Mouse (Mus musculus): ENCODE data around the gene Cd177.
"Not testable (repeated sequence)": the region's sequence is repeated elsewhere in the genome, so short reads cannot be mapped to it uniquely, and the experiment has no call there.

Gene Cd177

DNA sequence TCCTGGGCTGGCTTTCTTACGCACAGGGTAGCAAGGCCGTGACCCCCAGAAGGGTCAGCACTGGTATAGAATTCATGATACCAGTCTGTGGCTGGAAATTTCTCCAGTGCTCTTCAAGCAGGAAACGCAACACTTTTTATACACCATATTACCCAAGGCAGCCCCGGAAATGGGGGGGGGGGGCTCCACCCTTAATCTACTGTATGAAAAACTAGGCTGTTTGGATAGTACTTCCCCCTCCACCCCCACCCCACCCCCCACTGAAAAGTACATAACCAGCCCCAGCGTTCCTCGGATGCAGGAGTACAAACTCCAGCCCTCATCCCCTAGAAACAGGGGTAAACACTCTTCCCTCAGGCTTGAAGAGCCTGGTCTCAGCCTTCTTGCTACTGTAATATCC is at the start of gene Cd177:
Cd177 (minus strand) TSS at position 101 of the 400 bp plus-strand sequence.
- DNase-seq = no peak

DNA sequence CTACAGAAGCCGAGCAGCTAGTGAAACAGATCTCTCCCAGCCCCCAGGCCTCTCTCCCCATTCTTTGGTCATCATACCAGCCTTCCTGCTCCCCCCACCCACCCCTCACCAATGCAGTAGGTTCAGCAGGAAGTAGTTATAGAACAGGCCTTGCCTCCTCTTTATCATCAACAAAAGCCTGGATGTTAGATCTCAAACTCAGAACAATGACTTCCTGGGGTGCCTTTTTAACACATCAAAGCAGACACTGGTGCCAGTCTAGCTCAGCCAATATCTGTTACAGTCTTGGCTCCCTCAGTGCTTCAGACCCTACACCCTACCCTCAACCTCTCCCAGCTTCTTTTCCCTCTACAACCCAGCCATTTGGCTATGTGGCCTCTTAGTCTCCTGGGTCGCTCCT is 48.9 kb upstream of the Cd177 start:
- no peak for DNase-seq

DNA sequence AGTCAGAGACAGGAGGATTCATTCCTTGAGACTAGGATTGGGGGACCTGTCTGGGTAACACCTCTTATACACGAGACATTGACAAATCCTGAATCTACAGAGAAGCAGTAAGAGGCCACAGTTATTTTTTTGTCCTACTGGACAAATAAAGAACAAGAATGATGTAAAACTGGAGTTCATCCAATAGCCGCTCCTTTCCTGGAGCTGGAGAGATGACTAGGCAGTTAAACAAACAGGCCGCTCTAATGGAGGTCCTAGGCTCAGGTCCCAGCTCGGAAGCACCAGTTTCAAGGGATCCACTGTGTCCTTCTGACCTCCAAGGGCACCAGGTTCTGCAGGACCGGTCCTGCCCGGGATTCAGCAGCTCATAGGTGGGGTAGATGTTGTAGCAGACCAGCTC is 44.7 kb upstream of the Cd177 start:
- DNase-seq = no peak

DNA sequence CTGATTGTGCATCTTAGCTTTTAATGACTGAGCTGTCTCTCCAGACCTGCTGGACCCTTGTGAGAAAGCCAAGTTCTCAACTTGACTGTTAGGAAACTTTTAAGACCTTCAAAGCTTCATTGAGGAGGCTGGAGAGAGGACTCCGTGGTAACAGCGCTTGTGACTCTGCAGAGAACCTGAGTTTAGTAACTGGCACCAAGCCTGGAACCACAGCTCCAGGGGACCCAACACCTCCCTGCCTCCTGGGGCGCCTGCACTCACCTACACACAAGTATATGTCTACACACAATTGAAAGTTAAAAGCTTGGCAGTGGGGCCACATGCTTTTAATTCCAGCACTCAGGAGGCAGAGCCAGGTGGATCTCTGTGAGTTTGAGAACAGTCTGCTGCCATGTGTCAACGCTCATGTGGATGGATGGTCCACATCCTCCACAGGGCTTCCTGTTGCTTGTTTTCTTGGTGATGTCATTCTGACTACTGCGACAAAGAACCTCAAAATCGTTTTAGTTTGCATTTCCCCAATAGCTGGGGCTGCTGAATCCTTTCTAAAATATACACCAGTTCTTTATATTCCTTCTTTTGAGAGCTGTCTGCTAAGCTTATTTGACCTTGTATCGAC is 42.1 kb upstream of the Cd177 start:
- DNase-seq = no peak

DNA sequence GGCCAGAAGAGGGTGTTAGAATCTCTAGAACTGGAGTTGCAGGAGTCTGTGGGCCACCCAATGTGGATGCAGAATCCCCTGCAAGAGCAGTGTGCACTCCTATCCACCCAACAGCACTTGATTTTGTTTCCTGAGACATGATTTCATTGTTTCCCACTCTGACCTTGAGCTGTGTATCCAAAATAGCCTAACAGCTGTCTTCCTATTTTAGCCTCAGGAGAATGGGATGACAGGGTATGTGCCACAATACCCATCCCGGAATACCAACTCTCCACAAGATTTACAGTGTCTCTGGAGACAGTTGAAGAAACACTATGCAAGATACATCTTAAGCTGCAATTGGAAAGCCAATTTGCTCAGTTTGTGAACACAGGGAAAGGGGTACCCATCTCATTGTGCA is 37.8 kb upstream of the Cd177 start:
- DNase-seq = no peak

DNA sequence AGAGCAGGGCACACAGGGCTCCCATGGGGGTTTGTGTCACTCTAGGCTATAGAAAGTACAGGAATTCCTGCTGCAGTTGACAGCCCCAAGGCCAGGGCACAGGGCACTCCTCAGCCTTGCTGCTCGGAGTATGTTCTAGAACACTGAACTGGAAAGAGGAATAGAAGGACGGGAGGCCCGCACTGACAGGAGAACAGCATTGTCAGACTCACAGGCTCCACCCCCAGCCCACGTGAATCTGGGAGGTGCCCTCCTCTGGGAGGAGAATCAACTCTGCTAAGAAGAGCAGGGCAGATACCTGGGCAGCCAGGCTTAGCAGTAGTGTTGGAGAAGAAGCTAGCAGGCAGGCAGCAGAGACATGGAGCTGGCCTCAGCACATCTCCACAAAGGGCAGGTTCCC is 16.8 kb upstream of the Cd177 start, which contains the start of gene Ceacam10:
Ceacam10 (plus strand) TSS at position 289 of the 400 bp plus-strand sequence.
- DNase-seq = not testable (repeated sequence)

DNA sequence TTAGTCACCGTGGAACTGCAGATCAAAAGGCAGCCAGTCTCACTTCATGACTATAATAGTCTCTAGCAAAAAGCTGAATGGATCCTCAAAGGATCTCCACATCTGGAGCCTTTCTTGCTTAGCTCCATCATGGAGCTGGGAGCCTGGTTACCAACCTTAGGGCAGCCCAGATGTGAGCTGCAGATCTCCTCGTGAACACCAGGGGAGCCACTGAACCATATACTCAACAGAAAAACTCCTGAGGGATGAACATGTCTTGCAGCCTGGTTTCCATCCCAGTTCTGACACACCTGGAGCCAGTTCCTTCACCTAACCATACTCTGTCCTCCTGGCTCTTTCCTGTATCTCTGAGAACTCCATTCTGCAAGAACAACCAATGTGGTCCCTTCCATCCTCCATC is 16.0 kb upstream of the Cd177 start:
- no peak for DNase-seq

DNA sequence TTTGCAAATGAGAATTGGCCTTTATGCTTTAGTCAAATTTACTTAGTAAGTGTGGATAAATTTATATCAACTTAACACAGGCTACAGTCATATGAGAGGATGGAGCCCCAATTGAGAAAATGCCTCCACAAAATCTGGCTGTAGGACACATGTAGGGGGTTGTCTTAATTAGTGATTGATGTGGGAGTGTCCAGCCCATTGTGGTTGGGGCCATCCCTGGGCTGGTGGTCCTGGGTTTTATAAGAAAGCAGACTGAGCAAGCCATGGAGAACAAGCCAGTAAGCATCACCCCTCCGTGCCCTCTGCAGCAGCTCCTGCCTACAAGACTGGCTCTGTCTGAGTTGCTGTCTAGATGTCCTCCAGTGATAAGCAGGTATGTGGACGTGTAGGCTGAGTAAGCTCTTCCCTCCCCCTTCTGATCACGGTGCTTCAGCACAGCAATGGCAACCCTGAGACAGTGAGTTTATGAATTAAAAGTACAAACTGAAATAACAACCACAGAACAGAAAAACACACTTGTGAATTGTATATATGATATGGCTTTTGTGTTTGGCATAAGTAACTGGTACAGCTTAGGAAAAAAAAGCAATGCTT is 13.9 kb upstream of the Cd177 start:
- DNase-seq = no peak

DNA sequence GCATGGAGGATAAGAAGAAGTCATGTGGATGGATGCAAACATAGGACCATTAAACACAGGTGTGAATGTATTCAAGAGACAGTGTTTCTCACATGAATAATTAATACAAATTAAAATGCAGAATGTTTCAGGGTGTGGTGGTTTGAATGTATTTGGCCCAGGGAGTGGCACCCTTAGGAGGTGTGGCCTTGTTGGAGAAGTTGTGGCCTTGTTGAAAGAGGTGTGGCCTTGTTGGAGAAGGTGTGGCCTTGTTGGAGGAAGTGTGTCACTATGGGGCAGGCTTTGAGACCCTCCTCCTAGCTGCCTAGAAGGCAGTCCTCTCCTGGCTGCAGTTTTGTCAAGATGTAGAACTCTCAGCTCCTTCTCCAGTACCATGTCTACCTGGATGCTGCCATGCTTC is 11.2 kb upstream of the Cd177 start:
- DNase-seq = no peak

DNA sequence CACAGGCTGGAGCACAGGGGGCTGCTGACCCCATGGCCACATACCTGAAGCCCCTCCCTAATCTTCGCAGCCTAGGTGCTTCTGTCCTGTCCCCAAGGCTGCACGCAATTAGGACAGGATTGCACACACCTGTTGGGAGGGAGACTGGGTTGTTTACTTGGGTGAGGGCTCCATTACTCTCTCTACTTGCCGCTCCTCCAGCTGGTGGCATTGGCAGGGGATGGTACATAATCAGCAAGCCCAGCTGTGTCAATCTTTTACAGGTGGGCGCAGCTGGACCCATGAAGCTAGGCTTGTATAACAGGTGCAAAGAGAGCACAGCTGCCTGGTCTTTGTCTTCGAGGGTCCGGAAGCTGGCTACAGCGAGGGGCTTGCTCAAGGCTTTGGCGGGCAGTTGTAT is 2.5 kb upstream of the Cd177 start:
- DNase-seq = no peak

DNA sequence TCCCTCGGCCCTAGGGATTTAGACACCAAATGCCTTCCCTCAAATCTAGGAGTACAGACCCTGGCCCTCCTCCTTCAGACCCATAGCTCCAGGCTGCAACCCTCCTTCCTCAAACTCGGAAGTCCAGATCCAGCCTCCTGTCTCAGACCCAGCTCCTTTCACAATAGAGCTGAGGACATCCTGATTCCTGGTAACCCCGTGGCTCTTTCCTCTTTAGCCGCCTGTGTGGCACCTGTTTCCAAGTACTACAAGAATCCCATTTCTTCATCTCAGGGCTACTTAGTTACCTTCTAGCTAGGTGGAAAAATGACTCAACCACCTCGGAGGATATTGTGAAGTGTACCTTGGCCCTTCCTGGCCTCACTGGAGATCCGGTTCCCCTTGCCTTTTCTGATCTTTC is 1.1 kb upstream of the Cd177 start:
- no peak for DNase-seq

DNA sequence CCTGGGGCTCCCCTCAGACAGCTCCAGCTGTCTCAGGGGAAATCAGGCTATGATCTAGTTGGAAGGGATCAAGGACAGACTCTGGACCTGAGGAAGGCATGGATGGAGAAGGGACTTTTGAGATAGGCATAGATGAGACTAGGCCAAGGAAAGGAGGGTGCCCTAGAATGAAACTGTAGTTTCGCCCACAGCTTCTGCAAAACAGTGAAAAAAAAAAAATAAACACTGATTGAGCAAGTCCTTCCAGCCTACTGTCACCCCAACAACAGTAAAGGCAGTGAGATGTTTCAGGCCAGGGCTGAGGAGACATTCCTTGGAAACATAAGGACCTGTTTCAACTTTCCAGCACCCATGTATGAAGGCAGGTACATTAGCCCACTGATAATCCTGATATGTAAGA is 1.6 kb downstream of the Cd177 start:
- DNase-seq = no peak

DNA sequence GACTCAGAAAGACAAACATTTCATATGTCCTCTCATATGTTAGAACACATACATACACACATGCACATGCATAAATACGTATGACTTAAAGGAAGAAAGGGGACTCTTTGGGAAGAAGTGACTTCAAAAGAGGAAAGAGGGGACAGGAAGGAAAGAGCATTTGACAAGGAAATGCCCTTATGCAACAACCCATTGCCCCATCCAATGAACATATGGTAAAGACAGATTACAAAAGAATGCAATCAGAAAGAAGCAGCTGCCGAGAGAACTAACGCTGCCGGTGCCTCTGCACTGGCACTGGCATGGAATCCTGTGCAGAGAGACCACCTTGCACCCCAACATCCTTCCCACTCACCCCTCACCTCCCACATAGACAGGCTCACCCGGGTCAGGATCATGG is 6.6 kb downstream of the Cd177 start:
- DNase-seq = no peak

DNA sequence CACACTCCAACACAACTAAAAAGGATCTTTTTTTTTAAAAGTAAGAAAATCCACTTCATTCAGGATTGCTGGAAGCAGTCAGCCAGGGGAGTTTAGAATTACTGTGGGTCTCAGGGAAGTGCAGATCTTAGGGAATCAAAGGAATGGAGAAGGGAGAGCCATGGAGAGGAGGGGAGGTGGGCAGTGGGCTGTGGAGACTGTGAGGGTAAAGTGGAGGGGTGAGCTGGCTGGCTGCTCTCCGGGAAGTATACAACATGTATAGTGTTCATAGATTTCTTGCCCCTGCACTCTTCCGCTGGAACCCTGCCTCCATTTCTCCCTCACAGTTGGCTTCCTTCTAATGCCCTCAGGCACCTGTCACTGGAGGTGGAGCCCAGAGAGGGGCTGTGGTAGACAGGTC is 8.5 kb downstream of the Cd177 start:
- DNase-seq = no peak

DNA sequence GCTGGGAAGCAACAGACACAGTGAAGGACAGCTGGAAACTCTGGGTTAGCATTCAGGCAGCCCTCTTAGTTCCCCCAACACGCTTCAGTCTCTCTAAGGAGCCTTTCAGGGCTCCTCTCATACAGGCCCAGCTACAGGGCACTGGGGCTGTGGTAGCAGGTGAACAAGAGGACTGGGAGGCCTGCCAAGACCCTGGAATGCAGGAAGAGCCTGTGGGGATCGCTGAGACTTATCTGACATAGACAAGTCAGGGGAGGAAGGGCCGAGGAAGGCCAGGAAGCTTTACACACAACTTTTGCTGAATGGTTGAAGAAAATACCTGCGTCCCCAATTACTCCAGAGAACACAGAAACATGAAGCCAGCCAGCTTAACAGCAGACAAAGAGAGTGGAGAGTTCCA is 9.4 kb downstream of the Cd177 start:
- DNase-seq = no peak

DNA sequence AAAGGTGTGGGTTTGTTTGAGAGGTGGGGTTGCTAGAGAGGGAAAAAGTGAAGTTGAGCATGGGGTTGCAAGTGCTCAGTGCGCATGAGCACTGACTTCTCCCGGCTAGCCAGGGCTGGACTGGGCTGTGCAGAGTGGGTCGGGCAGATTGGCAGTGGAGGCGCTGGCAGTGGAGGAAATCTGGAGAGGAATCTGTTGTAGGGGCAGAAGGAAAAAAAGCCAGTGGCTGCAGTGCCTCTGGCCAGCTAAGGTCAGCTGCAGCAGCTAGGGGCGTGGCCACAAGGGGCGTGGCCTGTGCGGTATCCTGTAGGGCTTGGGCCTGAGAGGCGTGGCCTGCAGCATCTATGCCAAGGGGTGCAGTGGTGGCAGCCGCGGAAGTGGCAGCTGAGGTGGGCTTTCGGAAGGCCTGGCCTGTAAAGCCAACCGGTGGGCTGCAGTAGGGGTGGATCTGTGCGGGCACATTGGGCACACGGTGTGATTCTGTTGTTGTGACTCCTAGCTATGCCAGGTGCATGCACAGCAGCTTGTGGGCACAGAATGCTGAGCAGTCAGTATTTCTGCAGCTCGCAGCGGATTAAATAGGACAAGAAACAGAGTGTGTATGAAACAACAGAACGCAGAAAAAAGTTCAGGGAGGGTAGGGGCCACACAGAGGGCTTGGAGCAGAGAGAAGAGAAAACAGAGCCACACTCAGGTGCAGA is 24.0 kb downstream of the Cd177 start:
- no peak for DNase-seq

DNA sequence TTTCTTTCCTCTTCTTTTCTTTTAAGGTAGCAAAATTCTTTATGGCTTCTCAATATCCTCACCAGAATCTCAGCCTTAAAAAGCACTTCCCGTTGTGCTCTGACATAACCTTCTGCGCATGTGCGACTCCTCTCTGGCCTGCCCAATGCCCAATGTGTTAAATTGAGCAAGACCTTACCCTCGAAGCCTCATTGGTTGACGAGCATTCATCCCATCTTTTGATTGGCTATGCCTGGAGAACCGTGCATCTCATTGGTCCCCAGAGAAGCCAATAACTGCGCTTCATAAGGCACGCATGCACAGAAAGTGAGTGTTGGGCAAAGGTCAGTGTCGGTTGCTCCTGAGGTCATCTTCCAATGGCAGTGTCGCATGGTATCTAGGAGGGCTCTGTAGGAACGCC is 33.3 kb downstream of the Cd177 start, which contains the start of gene Gm4763:
Gm4763 (minus strand) TSS at position 101 of the 400 bp plus-strand sequence.
- not testable (repeated sequence) for DNase-seq

DNA sequence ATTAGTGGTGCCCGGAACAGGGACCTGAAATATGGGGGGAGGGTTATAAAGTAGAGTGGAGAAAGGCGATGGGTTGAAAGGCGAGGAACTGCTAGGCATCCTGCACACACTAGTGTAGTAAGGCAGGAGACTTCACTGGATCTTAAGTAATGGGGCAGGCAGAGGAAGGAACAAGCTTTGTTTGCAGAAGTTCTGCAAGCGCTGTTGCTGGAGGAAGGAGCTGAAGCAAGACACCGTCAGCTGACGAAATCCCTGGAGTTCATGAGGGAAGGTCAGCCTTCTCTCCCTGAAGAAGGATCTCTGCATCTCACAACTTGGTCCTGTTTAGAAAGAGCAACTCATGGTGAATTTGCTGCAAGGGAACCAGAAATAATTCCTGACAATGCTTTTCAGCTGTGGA is 45.1 kb downstream of the Cd177 start:
- DNase-seq = no peak

DNA sequence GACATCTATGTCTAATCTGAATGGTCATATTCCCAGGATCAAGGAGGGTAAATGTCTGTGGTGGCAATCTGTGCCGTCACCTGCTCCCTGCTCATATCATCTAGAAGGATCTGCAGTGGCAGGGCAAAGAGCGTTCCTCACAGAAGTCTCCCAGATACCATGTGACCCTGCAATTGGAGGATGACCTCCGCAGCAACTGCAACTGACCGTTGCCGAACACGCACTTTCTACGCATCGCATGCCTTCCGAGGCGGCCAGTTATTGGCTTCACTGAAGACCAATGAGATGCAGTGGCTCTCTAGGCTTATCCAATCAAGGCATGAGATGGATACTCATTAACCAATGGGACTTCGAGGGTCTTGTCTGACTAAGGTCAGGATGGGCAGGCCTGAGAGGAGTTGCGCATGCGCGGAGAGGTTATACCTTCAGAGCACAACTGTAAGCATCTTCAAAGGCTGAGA is 51.2 kb downstream of the Cd177 start, which contains the start of gene BC049730:
BC049730 (plus strand) TSS at position 411 of the 461 bp plus-strand sequence.
- no peak for DNase-seq

DNA sequence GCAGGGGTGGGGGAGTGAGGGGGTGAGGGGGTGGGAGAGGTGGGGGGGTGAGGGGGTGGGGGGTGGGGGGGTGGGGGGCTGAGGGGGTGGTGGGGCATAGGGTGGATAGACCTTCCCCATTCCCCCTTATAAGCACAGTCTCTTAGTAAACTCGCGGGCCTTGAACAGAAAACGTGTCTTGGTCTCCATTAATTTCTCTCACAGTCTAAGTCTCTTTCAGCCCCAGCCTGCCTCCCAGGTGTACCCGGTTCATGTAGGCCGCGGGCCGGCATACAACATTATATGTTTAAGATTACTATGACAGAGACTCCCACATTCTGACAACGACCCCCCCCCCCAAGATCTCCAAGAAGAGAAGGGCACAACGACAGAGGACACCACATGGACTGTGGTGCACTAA is 57.3 kb downstream of the Cd177 start:
- DNase-seq = not testable (repeated sequence)

DNA sequence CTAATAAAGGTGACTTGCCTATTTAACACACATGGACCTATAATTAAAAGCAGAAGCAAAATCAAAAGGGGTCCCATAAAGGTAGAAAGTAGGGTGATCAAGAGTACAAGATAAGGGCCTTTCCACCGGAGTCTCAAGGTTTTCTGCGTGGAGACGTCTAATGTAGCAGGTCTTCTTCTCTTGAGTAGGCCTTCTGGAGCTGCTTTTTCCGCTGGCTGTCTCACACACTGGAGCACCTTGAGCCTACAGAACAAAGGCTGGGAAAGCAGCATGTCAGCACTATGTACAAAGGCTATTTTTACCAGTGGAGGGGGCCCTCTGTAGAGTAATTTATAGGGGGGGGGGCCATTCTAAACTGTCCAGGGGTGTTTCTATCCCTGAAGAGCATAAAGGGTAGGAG is 62.2 kb downstream of the Cd177 start:
- not testable (repeated sequence) for DNase-seq

All from cerebellum, adult 8-10 months (tissue).